Mouse (Mus musculus) hindbrain, embryonic 13.5 days (tissue): ENCODE measurements around the gene BC067074. TPM values are rescaled to one million over a fixed set of nuclear protein-coding genes. Genes with fewer than 3 reads are reported as not detected.

Source experiments
- ATAC-seq: fragments of 200-750 bp; cut with Nextera tagmentation; 2 replicates; pipeline ENCODE4 v1.8.0; 2017; ENCODE audit warnings: moderate TSS enrichment; ENCODE audit not compliant: low FRiP score
- H3K27ac ChIP-seq: fragments of 300-500 bp; sonication (generic); 2 replicates; pipeline ENCODE4 v1.5.1; 2015; ENCODE audit warnings: inconsistent platforms, mild to moderate bottlenecking, moderate library complexity
- H3K27me3 ChIP-seq: fragments of 300-500 bp; sonication (generic); 2 replicates; pipeline ENCODE4 v1.6.1; 2015; ENCODE audit warnings: mild to moderate bottlenecking, inconsistent platforms
- H3K36me3 ChIP-seq: fragments of 300-500 bp; sonication (generic); 2 replicates; pipeline ENCODE4 v1.6.1; 2015; ENCODE audit warnings: mild to moderate bottlenecking, inconsistent platforms
- H3K4me1 ChIP-seq: fragments of 300-500 bp; sonication (generic); replicated peaks from 2 replicates; pipeline ENCODE4 v1.6.1; 2015; ENCODE audit warnings: inconsistent platforms
- H3K4me2 ChIP-seq: fragments of 300-500 bp; sonication (generic); 2 replicates; pipeline ENCODE4 v1.6.1; 2015; ENCODE audit warnings: inconsistent platforms, mild to moderate bottlenecking, moderate library complexity
- H3K4me3 ChIP-seq: fragments of 300-500 bp; sonication (generic); 2 replicates; pipeline ENCODE4 v1.5.1; 2015; ENCODE audit warnings: mild to moderate bottlenecking, inconsistent platforms
- H3K9ac ChIP-seq: fragments of 300-500 bp; sonication (generic); 2 replicates; pipeline ENCODE4 v1.6.1; 2015; ENCODE audit warnings: mild to moderate bottlenecking, inconsistent platforms
- H3K9me3 ChIP-seq: fragments of 300-500 bp; sonication (generic); 2 replicates; pipeline ENCODE4 v1.6.1; 2016; ENCODE audit warnings: inconsistent platforms
- WGBS: fragments of 180-500 bp; shearing (Covaris S2); methylation state at CpG from one replicate; pipeline ENCODE4 v1.1.7; 2015; 5-methylcytosine and 5-hydroxymethylcytosine counted together
- polyA plus RNA-seq: library from polyadenylated mRNA; unstranded; fragments of >200 nt; fragmentation: Nextera tagmentation; extraction: Ambion mirVana; gene quantifications from 2 replicates; pipeline ENCODE4 v1.2.1, GENCODE M21; 2015

Gene BC067074
- polyA plus RNA-seq, 1 experiment from 2014 or later: 0.96 TPM

DNA sequence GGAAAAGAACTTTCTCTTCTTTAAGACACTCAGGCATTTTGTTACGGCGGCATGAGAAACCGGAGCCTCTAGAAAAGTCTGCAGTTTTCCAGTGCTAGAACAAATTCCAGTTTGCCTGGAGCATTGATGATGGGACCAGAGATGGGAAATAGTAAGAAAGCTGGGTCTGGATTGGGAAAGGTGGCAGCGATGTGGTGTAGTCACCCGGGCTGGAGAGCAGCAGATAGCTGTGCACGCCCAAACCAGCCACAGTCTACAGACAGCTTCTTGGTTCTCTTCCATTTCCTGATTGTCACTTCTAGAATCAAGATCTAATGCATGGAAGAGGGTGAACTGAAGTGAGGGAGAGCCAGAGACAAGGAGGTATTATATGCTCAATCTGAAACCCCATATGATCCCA lies 100.4 kb downstream of the BC067074 start:
- WGBS: 97% methylated on average over 6 of the region's 6 CpGs
- H3K27me3 ChIP-seq: no peaks in the 10 kb centered on the region
- H3K4me1 ChIP-seq: no peaks in the 10 kb centered on the region
- H3K9ac ChIP-seq: no peak overlapping the region
- H3K4me3 ChIP-seq: no peak overlapping the region
- no peak for ATAC-seq
- H3K4me2 ChIP-seq: no peak overlapping the region
- no peaks in the 10 kb centered on the region for H3K9me3 ChIP-seq
- no peak overlapping the region for H3K27ac ChIP-seq
- H3K36me3 ChIP-seq: no peaks in the 10 kb centered on the region

DNA sequence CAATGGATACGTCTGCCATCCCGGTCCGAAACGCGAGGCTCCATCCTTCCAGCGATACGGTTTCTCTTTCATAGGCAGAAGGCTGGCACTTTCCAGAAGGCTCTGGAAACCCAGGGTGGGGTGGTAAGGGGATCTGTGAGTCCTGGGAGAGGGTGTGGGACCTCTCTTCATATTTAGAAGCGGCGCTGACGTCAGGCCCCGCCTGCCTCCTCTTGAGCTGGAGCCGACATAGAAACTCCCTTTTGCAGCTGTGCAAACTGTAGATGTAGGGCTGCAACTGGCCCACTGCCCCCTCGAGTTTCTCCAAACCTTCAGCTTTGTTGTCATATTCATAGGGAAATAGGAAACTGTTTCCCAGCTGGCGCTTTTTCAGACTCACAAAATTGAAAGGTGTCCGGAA lies 101.6 kb downstream of the BC067074 start:
- Histone ChIP-seq H3K27me3 (no peaks in the 10 kb centered on the region), H3K4me1 (no peaks in the 10 kb centered on the region), H3K27ac (no peak overlapping the region), H3K36me3 (no peaks in the 10 kb centered on the region), H3K9me3 (no peaks in the 10 kb centered on the region), H3K4me3 (no peak overlapping the region), H3K9ac (no peak overlapping the region), H3K4me2 (no peak overlapping the region)
- WGBS: 86% methylated on average over 15 of the region's 15 CpGs
- no peak for ATAC-seq

DNA sequence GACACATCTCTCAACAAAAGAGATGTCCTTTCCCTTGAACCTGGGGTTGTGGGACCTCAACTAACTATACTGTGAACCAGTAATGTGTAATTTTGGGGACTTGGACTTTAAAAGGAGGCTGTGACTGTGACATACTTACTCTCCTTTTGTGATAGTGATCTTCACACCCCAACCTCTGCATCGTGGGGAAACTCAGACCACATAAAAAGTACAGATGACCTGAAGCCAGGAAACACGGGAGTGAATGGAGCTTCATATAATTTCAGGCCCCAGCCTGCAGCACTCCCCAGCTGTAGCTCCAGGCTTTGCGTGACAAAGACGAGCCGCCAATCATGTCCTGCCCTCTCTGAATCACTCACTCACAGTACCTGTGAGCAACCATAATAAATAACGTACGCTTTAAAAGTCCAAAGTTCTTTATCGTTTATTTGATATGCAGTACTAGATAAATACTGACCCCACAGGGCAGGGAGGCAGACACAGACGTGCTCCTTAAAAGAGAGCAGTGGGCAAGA lies 104.1 kb downstream of the BC067074 start:
- no peaks in the 10 kb centered on the region for H3K27me3 ChIP-seq
- H3K27ac ChIP-seq: no peak overlapping the region
- no peaks in the 10 kb centered on the region for H3K4me1 ChIP-seq
- WGBS: 89% methylated on average over 9 of the region's 9 CpGs
- ATAC-seq: no peak
- no peak overlapping the region for H3K4me2 ChIP-seq
- no peaks in the 10 kb centered on the region for H3K9me3 ChIP-seq
- H3K36me3 ChIP-seq: no peaks in the 10 kb centered on the region
- H3K4me3 ChIP-seq: no peak overlapping the region
- no peak overlapping the region for H3K9ac ChIP-seq

DNA sequence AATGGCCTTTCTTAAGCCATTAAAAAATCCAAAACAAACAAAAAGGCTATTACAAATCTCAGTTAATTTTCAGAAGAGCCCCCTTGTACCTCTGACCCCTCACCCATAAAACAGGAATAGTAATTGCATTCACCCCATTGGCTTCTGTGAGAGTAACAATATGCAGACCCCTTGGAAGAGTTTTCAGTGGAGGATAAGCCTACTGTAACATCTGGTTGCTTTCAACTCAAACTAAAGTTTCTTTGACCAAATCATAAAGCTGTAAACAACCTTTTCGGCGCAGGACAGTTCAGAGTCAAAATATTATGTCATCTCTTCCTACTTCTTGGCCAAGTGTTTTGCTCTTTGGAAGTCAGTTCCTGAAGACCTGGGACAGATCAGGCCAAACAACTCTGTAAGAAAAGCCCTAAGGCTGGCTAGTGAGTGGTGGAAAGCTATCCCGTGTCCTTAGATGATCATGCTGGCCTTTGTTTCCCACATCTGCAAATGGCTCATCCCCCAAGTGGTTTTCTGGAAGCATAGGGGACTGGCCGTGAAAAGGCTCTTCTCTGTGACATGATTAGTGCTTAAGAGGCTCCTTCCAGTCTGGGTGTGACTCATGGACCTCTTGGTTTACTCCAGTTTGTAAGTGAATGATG lies 108.5 kb downstream of the BC067074 start:
- no peak for ATAC-seq
- WGBS: 87% methylated on average over 4 of the region's 4 CpGs
- Histone ChIP-seq H3K27ac (no peak overlapping the region), H3K9me3 (no peaks in the 10 kb centered on the region), H3K36me3 (no peaks in the 10 kb centered on the region), H3K27me3 (no peaks in the 10 kb centered on the region), H3K4me1 (no peaks in the 10 kb centered on the region), H3K9ac (no peak overlapping the region), H3K4me2 (no peak overlapping the region), H3K4me3 (no peak overlapping the region)

DNA sequence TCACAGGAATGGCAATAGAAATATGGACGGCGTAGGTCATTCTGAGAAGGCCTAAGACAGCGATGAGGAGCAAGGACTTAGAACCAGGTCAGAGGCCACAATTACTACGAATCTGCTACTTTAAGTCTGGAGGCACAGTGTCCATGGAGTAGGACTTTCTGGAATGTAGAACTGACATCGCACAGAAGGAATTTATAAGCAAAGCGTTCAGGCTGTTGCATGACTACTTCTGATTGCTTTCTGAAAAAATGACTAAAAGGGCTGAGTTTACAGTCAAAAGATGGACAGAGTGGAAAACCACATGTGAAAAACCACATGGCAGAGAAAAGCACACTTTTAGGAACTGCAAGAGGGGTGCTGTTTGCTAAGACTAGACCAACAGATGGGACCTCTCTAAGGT lies 110.7 kb downstream of the BC067074 start:
- no peaks in the 10 kb centered on the region for H3K27me3 ChIP-seq
- 89% methylated on average over 6 of the region's 6 CpGs for WGBS
- H3K9me3 ChIP-seq: no peaks in the 10 kb centered on the region
- ATAC-seq: no peak
- H3K27ac ChIP-seq: no peak overlapping the region
- no peak overlapping the region for H3K4me2 ChIP-seq
- H3K4me1 ChIP-seq: no peaks in the 10 kb centered on the region
- no peak overlapping the region for H3K4me3 ChIP-seq
- no peaks in the 10 kb centered on the region for H3K36me3 ChIP-seq
- no peak overlapping the region for H3K9ac ChIP-seq

DNA sequence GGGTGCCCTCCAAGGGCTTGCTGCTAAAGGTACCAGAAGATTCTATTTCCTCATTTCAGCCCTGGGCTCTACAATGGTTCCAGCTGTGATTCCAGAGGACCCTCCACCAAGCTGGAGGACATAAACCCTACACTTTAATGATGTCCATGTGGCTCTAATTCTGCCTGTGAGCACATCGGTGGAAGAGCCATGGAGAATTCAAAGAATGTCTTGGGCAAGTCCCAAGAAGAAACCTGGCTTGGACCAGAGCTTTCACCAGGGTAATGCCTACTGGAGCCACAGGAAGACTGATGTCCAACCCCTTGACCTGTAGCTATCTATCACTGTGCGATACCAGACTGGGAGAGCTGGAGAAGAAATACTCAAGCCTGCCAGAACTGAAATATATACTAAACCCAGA lies 111.2 kb downstream of the BC067074 start:
- 85% methylated on average over 2 of the region's 2 CpGs for WGBS
- H3K9ac ChIP-seq: no peak overlapping the region

DNA sequence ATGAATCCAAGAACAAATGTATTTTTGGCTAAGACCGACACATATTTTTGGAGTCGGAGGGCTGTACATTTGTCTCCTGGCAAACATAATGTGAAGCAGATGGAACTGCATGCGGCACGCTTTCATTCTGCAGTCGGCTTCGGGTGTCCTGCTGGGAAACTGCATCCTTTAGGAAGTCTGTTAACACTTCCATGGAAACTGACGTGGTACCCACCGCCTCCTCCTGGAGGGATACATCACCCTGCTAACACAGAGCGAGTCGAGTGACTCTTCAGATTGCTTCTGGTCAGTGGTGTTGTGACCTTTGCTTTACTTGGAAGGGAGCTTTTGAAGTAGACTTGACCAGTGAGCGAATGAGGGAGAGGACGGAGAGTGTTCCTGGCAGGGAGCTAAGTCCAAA lies 117.0 kb downstream of the BC067074 start:
- peak; percentile 52; the same call in 1 of the 2 replicates for ATAC-seq
- Histone ChIP-seq H3K9me3 (no peaks in the 10 kb centered on the region), H3K27ac (no peak overlapping the region), H3K27me3 (no peaks in the 10 kb centered on the region), H3K9ac (no peak overlapping the region), H3K4me1 (peaks cover 3% of the 10 kb centered on the region; the same call in 1 of the 2 replicates), H3K36me3 (no peaks in the 10 kb centered on the region), H3K4me3 (no peak overlapping the region), H3K4me2 (peak overlapping the region; percentile 17; the same call in 1 of the 2 replicates)
- 25% methylated on average over 12 of the region's 12 CpGs for WGBS

More for the DNA sequence above, 111.2 kb downstream of the BC067074 start:
- no peak for ATAC-seq
- H3K36me3 ChIP-seq: no peaks in the 10 kb centered on the region
- no peak overlapping the region for H3K4me3 ChIP-seq
- H3K9me3 ChIP-seq: no peaks in the 10 kb centered on the region
- H3K4me1 ChIP-seq: no peaks in the 10 kb centered on the region
- no peak overlapping the region for H3K4me2 ChIP-seq
- no peaks in the 10 kb centered on the region for H3K27me3 ChIP-seq
- no peak overlapping the region for H3K27ac ChIP-seq

DNA sequence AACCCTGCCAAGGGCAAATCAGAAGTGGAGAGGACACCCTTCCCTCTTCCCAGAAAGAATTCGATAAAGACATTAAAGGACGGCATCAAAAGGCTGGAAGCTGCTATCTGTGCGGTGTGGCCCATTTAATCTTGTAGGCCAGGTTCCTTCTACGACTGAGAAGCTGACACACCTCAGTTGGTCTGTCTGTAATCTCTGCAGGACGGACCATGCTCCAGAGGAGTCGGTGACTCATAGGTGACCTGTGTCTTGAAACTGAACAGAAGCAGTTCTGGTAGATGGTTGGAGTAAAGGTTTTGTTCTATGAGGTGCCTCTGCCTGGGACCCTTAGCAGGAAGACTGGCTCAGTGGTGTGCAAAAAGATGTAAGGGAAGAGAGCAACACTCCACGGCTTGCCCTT lies 122.6 kb downstream of the BC067074 start:
- Histone ChIP-seq H3K36me3 (no peaks in the 10 kb centered on the region), H3K4me1 (peaks cover 6% of the 10 kb centered on the region; the same call in 1 of the 2 replicates), H3K9ac (no peak overlapping the region), H3K27ac (no peak overlapping the region), H3K27me3 (no peaks in the 10 kb centered on the region), H3K9me3 (no peaks in the 10 kb centered on the region), H3K4me3 (no peak overlapping the region), H3K4me2 (no peak overlapping the region)
- no peak for ATAC-seq
- 89% methylated on average over 7 of the region's 7 CpGs for WGBS

DNA sequence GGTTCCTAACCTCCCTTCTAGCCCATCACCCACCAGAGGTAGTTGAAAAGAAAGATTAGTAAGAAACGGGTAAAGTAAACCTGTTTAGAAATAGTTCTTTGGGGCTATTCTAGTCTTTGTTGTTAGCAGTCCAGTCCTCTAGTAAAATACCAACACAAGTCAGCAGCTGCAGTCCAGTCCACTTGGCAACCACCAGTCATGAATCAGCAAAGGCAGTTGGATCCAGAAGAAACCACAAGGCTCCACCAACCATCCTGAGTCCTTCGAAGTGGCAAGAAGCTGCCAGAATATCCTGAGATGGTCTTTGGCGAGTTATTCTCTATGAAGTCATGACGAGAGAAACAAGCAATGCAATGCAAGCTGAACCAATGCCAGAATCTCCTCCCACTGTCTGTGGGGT lies 124.0 kb downstream of the BC067074 start:
- H3K9me3 ChIP-seq: no peaks in the 10 kb centered on the region
- H3K27me3 ChIP-seq: no peaks in the 10 kb centered on the region
- WGBS: 94% methylated on average over 4 of the region's 4 CpGs
- H3K4me1 ChIP-seq: peaks cover 6% of the 10 kb centered on the region; the same call in 1 of the 2 replicates
- ATAC-seq: no peak
- H3K4me3 ChIP-seq: no peak overlapping the region
- H3K9ac ChIP-seq: no peak overlapping the region
- no peak overlapping the region for H3K4me2 ChIP-seq
- no peak overlapping the region for H3K27ac ChIP-seq
- H3K36me3 ChIP-seq: no peaks in the 10 kb centered on the region

DNA sequence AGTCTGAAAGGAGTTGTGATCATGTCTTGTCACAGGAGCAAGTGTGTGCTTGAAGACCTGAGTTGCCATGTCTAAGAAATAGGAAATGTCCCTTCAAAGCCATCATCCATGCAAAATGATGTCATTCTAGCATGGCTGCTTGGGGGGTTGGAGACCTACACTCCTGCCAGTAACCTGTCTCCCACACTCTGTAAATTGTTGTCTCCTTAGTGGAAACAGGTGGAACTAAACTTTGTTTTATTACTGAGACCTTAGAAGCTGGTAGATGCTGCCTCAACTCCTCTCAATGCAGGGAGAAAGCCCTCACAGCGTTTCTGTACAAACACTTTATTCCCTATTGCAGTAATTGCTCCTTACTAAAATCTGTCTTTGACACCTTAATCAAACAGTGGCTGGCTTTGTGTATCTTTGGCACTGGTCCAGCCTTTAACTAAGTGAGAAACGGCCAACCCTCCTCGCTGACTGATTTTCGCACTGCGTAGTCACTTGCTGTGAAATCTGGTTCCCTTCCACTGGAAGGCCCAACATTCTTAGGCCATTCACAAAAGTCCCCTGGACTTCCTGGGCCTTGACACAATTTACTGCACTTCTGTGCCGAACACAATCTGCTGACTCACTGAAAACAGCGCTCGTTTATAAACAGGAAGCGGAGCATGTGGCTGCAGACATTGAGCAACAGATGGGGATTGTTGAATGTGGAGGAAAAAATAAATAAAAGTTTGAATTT lies 125.0 kb downstream of the BC067074 start:
- H3K4me2 ChIP-seq: no peak overlapping the region
- H3K9me3 ChIP-seq: no peaks in the 10 kb centered on the region
- no peak overlapping the region for H3K4me3 ChIP-seq
- peaks cover 6% of the 10 kb centered on the region; the same call in 1 of the 2 replicates for H3K4me1 ChIP-seq
- no peak overlapping the region for H3K27ac ChIP-seq
- no peaks in the 10 kb centered on the region for H3K36me3 ChIP-seq
- ATAC-seq: no peak
- H3K27me3 ChIP-seq: no peaks in the 10 kb centered on the region
- no peak overlapping the region for H3K9ac ChIP-seq
- WGBS: 51% methylated on average over 9 of the region's 9 CpGs

DNA sequence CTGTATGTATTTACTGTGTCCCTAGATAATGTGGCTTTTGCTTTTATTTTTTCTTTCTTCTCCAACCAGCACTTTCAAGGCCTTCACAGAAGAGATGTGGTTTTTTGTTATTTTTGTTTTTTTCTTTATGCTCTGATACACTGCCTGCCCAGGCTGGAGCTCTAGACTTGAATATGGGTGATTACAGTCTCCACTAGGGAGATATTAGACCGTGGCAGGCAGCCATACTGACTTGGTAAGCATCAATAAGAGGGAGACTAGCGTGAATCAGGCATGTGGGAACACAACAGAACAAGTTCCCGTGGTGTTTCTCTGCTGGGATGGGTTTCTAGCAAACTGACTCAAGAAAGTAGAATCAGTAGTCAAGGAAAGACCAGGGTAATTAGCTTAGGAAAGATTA lies 125.7 kb downstream of the BC067074 start:
- 73% methylated on average over 3 of the region's 3 CpGs for WGBS
- no peaks in the 10 kb centered on the region for H3K27me3 ChIP-seq
- no peak overlapping the region for H3K9ac ChIP-seq
- H3K4me3 ChIP-seq: no peak overlapping the region
- H3K27ac ChIP-seq: no peak overlapping the region
- no peak for ATAC-seq
- no peak overlapping the region for H3K4me2 ChIP-seq
- peaks cover 6% of the 10 kb centered on the region; the same call in 1 of the 2 replicates for H3K4me1 ChIP-seq
- no peaks in the 10 kb centered on the region for H3K36me3 ChIP-seq
- no peaks in the 10 kb centered on the region for H3K9me3 ChIP-seq

DNA sequence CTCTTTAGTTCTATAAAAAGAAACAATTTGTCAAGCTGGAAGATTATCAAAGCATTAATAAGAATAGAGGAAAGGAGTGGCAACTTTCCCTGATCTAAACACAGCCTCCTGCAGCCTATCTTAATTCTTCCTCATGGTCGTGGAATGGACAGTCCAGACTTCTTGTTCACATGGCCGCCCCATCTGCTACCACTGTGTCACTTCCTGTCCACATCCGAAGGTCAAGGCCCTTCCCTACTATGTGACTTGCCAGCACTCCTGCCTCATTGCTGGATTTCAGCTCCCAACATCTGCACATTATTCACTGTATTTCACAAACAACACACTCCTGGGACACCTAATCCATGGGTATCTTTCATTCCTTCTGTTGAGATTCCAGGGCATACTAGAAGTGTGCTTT lies 128.5 kb downstream of the BC067074 start:
- H3K4me2 ChIP-seq: no peak overlapping the region
- H3K9me3 ChIP-seq: no peaks in the 10 kb centered on the region
- H3K27me3 ChIP-seq: no peaks in the 10 kb centered on the region
- H3K27ac ChIP-seq: no peak overlapping the region
- no peak overlapping the region for H3K9ac ChIP-seq
- no peak for ATAC-seq
- WGBS: 85% methylated on average over 3 of the region's 3 CpGs
- no peaks in the 10 kb centered on the region for H3K36me3 ChIP-seq
- peaks cover 6% of the 10 kb centered on the region; the same call in 1 of the 2 replicates for H3K4me1 ChIP-seq
- no peak overlapping the region for H3K4me3 ChIP-seq

DNA sequence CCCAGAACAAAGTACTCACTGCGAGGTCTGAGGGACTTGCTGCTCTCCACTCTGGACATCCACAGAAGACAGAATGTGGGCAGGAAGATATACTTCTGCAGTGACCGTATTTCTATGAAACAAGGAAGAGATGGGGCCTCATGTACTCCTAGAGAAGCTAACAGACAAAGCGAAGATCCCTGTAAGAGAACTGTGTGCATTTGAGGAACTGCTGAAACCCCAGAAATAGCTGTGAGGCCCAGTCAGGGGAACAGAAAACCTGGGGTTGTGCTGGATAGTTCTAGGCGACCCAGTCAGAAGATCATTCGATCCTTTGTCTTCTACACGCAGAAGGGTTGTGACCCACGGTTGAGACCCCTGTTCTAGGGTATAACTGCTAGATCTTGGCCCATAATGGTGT lies 130.9 kb downstream of the BC067074 start:
- no peaks in the 10 kb centered on the region for H3K4me1 ChIP-seq
- H3K36me3 ChIP-seq: no peaks in the 10 kb centered on the region
- H3K27ac ChIP-seq: no peak overlapping the region
- H3K4me2 ChIP-seq: no peak overlapping the region
- no peaks in the 10 kb centered on the region for H3K9me3 ChIP-seq
- no peak overlapping the region for H3K9ac ChIP-seq
- H3K4me3 ChIP-seq: no peak overlapping the region
- H3K27me3 ChIP-seq: no peaks in the 10 kb centered on the region
- ATAC-seq: no peak
- 90% methylated on average over 7 of the region's 7 CpGs for WGBS
